Mouse (Mus musculus) cerebellum, adult 11-12 months (tissue): ENCODE measurements at regions not wholly inside any gene's neighbourhood (a gene's known extent, or its start where the extent isn't known, plus 50 kb on each side); places are given as distances from the start of the nearest gene placed in this dataset.

Experiments used
- DNase-seq: peaks from one replicate; pipeline ENCODE4 v3.0.0; 2022

DNA sequence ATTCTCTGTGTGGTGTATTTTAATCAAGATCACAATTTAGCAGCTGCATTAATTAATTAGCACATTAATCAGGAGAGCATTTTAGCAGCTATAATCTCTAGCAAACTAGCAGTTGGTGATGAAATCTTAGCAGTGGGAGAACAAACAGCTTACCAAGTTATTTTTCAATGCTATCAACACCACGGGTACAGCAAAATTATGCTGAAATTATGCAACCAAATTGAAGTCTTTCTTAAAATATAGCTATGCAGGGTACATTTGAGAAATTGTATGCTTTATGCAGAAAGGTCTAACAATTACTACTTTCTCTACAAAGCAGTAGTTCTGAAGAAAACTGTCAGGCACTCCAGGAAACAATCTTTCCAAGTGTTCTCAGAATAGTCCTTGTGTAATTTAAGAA is 378.1 kb downstream of the Dnajb9 start:
- no peak for DNase-seq

DNA sequence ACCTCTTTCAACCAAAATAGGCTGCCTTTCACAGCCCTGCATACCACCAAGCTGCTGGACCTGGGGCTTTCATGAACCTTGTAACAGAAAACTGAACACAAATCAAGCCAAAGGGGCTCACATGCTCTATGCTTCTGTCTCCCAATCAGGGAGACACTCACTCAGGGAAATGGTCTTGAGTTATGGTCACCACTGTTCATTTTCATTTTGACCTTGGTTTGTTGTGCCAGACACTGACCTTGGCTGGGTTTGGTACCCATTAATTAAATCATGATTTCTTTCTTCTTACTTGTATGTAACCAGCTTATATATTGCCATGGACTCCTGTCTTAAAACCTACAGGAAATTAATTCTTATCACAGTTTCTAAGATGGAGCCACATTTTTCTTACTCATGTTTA is 381.5 kb downstream of the Dnajb9 start:
- no peak for DNase-seq

DNA sequence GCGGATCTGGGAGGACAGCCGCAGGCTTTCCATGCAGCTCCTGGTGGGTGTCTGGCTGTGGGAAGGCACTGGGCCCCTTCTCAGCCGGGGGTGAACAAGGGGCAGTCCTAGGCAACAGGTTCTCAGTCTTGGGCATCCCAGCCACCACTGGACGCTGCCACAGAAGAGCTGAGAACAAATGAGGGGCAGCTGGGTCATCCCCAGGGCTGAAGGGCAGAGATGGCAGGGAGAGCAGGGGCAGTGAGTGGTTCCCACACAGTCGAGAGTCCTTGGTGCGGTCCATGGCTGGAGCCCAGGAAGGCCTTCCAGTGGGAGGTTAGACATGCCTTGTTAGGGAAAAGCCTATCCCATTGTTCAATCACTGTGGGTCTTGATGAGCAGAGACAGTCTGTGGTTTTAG is 382.2 kb downstream of the Dnajb9 start:
- DNase-seq: no peak

DNA sequence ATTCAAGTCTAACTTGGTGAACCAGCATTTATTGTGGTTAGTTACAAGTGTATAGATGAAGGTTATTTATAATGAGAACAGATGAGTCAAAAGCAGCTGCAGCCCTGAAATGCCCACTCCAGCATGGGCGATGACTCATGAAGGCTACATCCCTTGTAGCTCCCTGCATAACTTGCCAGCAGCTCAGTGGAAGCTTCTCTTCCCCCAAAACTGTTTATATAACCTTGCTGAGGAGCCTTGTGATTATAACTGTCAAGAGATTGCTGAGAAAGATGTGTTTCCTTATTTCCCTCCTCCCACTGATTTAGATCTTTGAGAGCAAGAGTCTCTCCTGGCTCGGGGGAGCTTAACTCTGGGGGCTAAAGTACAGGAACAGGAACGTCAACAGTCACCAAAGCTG is 382.8 kb downstream of the Dnajb9 start:
- no peak for DNase-seq

DNA sequence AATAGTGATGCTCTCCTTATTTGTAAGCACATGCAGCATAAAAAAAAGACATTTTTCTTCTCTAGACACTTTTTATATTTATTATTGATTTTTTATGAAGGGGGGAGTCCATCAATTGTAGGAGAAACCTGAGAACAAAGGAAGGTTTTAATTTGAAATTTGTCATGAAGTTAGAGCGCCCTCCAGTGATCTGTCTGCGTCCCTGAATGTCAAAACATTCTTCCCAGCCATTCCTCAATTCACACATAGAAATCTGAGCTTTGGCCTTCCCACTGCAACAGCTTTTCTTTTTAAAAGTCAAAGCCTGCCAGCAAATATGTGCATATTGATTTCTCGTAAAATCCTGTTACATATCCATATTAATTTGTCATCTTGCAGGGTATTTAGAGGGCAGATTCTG is 396.6 kb downstream of the Dnajb9 start:
- no peak for DNase-seq

DNA sequence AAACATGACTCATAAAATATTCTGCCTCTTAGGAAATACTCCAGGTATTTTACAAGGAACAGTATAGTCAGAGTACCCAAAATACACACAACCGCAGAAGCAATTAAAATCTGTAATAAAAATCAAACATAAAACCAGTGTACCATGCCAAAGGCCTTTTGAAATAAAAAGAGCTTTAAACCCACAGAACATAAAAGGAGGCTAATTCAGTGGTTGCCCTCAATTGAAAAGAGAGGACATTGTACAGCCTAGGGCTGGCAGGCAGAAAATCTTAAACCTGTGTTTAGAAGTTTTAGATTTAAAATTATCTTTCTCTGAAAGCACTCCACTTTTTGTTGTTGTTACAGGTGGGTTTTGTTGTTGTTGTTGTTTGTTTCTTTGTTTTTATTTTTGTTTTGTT is 437.4 kb downstream of the Dnajb9 start:
- DNase-seq: no peak

DNA sequence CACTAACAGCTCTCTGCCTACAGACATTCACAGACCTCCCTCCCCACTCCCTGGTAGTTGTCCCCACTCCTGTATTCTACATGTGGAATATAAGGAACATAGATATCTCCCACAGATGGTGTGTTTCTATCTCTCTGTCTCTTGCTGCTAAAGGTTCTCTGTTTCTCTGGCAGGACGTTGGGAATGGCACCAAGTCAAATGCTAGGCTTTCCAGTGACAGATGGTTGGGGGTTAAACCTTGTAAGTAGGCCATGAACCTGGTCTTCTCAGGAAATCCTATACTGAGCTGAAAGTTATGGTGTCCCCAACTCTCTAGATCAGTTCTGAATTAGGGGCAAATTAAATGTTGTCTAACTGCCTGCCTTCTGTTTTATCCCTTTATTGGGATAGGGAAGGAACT is 448.0 kb downstream of the Dnajb9 start:
- DNase-seq: peak; percentile 38
